Mouse (Mus musculus) embryonic facial prominence, embryonic 14.5 days (tissue): ENCODE measurements around the gene Tll2. TPM values are rescaled to one million over a fixed set of nuclear protein-coding genes. Genes with fewer than 3 reads are reported as not detected.
A peak's percentile ranks its signal among the peaks of the same experiment; 100 is the strongest.

Experiments used
- ATAC-seq: fragments of 200-750 bp; cut with Nextera tagmentation; 2 replicates; pipeline ENCODE4 v1.8.0; 2017; ENCODE audit warnings: low read depth, moderate number of reproducible peaks, moderate TSS enrichment
- DNase-seq: peaks from one replicate; pipeline ENCODE4 v3.0.0-alpha.2; 2015; ENCODE audit warnings: low spot score
- H3K27ac ChIP-seq: fragments of 300-500 bp; sonication (generic); replicated peaks from 2 replicates; pipeline ENCODE4 v1.5.1; 2014; ENCODE audit warnings: low read depth, mild to moderate bottlenecking, low read length, moderate library complexity
- H3K27me3 ChIP-seq: fragments of 300-500 bp; sonication (generic); replicated peaks from 2 replicates; pipeline ENCODE4 v1.6.1; 2014; ENCODE audit warnings: low read length; ENCODE audit not compliant: control insufficient read depth, insufficient read depth
- H3K36me3 ChIP-seq: fragments of 300-500 bp; sonication (generic); 2 replicates; pipeline ENCODE4 v1.6.1; 2014; ENCODE audit warnings: low read length, mixed read lengths; ENCODE audit not compliant: control insufficient read depth, insufficient read depth
- H3K4me1 ChIP-seq: fragments of 300-500 bp; sonication (generic); 2 replicates; pipeline ENCODE4 v1.6.1; 2014; ENCODE audit warnings: antibody characterized with exemption, low read length; ENCODE audit not compliant: control insufficient read depth, insufficient read depth
- H3K4me2 ChIP-seq: fragments of 300-500 bp; sonication (generic); 2 replicates; pipeline ENCODE4 v1.6.1; 2014; ENCODE audit warnings: low read depth, mild to moderate bottlenecking, low read length, moderate library complexity, mixed read lengths
- H3K4me3 ChIP-seq: fragments of 300-500 bp; sonication (generic); 2 replicates; pipeline ENCODE4 v1.5.1; 2014; ENCODE audit warnings: low read depth, mild to moderate bottlenecking, low read length
- H3K9ac ChIP-seq: fragments of 300-500 bp; sonication (generic); 2 replicates; pipeline ENCODE4 v1.6.1; 2014; ENCODE audit warnings: low read depth, mild to moderate bottlenecking, low read length, moderate library complexity, mixed read lengths
- H3K9me3 ChIP-seq: fragments of 300-500 bp; sonication (generic); 2 replicates; pipeline ENCODE4 v1.6.1; 2016; ENCODE audit warnings: low read length; ENCODE audit not compliant: control insufficient read depth
- WGBS: fragments of 180-500 bp; shearing (Covaris S2); extraction: QIAGEN DNeasy Blood & Tissue Kit; methylation state at CpG from one replicate; pipeline ENCODE4 v1.1.7; 2014; 5-methylcytosine and 5-hydroxymethylcytosine counted together
- polyA plus RNA-seq: library from polyadenylated mRNA; unstranded; fragments of >200 nt; fragmentation: Nextera tagmentation; extraction: Ambion mirVana; gene quantifications from 2 replicates; pipeline ENCODE4 v1.2.1, GENCODE M21; 2014

Tll2 gene
- 0.82 and 1.2 TPM in 2 replicates for polyA plus RNA-seq

DNA sequence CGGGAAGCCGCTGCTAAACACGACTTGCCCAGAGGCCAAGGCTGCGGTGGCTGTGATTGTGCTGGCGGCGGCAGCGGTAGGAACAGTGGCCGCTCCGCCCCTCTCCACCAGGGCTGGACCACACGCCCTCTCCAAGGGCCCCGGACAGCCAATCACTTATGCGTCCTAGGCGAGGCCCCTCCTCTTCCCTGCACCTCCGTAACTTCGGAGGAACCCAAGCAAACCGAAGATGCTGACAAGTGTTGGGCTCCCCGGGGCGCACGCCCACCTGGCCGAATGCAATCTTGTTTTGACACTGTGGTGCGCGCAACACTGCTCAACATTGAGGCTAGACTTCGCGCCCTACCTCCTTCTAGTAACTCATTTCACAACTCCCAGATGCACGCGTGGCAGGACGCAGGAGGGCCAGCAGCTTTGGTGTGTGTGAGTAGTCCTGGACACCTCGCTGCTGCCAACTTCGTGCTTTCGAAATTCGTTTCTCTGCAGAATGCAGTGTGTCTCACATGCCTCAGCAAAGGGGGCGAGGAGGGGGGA lies at the start of gene Tll2:
Gene Tll2 (minus strand): TSS at position 25 of the 534 bp plus-strand sequence.
- Histone ChIP-seq H3K27ac (no peak within 1 kb of the TSS), H3K4me3 (peak within 1 kb of the TSS; percentile 46), H3K27me3 (peaks cover 29% of the 10 kb centered on the region), H3K9me3 (no peaks in the 10 kb centered on the region), H3K36me3 (peaks cover 16% of the 10 kb centered on the region), H3K4me2 (peak within 1 kb of the TSS; percentile 98), H3K9ac (peak within 1 kb of the TSS; percentile 55), H3K4me1 (peaks cover 12% of the 10 kb centered on the region; the same call in 1 of the 2 replicates)
- DNase-seq (peak; percentile 83), ATAC-seq (peak; percentile 97)
- WGBS, result 2% methylated on average over 27 of the region's 32 CpGs

DNA sequence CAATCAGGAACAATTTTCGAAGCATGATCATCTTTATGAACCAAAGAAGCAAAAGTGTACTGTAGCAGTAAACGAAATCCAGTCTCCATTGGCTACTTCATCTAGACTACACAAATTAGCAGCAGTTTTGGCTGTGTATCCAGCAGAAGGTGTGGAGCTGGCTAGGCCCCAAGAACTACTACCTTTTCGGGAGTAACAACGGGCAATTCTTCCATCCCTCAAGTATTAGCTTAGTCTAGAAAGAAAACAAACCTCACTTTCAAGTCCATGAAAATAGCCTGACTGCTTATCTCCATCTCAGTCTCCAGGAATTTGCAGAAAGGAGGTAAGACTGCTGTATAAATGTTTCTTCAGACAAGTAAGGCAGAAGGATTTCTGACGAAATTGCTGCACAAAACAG lies 47.9 kb upstream of the Tll2 start:
- no peak overlapping the region for H3K4me3 ChIP-seq
- H3K36me3 ChIP-seq, result 0 out of 2 replicates have a peak, but pooled peaks cover 12% of the 10 kb centered on the region
- DNase-seq (no peak), ATAC-seq (no peak)
- no peaks in the 10 kb centered on the region for H3K27me3 ChIP-seq
- no peaks in the 10 kb centered on the region for H3K9me3 ChIP-seq
- no peak overlapping the region for H3K27ac ChIP-seq
- H3K4me1 ChIP-seq, result no peaks in the 10 kb centered on the region; the same call in 1 of the 2 replicates
- WGBS, result 77% methylated on average over 5 of the region's 5 CpGs
- no peak overlapping the region for H3K9ac ChIP-seq
- no peak overlapping the region for H3K4me2 ChIP-seq

DNA sequence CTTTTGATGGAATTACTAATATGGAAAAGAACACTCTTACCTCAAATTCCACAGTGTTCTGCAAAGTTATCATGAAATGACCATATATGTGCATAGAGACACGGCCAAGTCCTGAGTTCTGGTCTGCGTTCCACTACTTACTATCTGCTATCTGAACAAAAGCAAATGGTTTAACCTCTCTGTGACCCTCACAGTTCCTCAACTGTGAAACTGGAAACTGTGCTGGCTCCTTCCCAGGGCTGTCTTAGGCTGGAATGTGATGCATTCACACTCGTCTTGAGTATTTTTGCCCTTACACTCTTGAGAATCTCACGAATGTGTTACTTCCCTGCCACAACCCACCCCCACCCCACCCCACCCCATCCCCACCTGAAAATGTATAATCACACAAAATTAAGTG lies 42.3 kb upstream of the Tll2 start:
- no peak overlapping the region for H3K9ac ChIP-seq
- H3K4me1 ChIP-seq, result no peaks in the 10 kb centered on the region
- H3K36me3 ChIP-seq, result peaks cover 40% of the 10 kb centered on the region
- DNase-seq (peak; percentile 59), ATAC-seq (no peak)
- H3K27ac ChIP-seq, result no peak overlapping the region
- no peaks in the 10 kb centered on the region for H3K27me3 ChIP-seq
- no peak overlapping the region for H3K4me2 ChIP-seq
- no peaks in the 10 kb centered on the region for H3K9me3 ChIP-seq
- 59% methylated on average over 4 of the region's 4 CpGs for WGBS
- H3K4me3 ChIP-seq, result no peak overlapping the region

DNA sequence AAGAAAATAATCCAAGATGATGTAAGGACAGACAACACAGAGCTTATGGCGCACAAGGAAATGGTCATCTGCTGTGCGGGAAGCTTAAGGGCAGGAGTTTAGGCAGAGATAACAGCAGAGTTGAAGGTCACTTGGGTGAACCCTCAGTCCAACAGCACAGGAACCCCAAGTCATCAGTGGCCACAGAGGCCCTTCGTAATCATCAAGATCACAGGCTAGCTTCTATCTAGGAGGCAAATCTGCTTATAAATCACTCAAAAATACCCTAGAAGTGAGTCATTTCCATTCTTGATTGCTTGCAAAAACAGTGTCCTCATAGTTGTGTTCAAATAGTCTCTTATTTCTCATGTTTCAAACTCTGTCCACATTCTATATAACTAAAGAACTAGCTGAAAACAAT lies 41.6 kb upstream of the Tll2 start:
- peaks cover 38% of the 10 kb centered on the region for H3K36me3 ChIP-seq
- H3K4me2 ChIP-seq, result no peak overlapping the region
- no peaks in the 10 kb centered on the region for H3K4me1 ChIP-seq
- ATAC-seq (no peak), DNase-seq (no peak)
- no peaks in the 10 kb centered on the region for H3K27me3 ChIP-seq
- no peaks in the 10 kb centered on the region for H3K9me3 ChIP-seq
- H3K27ac ChIP-seq, result no peak overlapping the region
- H3K4me3 ChIP-seq, result no peak overlapping the region
- 90% methylated on average over 3 of the region's 3 CpGs for WGBS
- no peak overlapping the region for H3K9ac ChIP-seq

DNA sequence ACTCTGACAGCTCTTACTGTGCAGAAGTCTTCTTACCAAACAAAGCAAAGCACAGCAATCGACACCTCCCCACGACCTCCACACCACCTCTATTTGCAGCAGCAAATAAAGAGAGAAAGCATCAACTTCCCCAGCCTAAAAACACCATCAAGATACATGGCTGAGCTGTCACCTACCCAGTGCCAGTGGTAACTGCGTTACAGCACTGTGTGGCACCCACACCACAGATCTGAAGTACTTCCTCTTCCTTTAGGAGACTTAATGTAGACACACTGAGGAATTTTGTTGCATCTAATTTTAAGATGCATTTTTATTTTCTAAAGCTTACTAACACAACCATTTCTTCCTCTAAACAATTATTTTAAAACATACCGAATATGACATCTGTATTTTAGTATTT lies 39.6 kb upstream of the Tll2 start:
- H3K36me3 ChIP-seq, result peaks cover 58% of the 10 kb centered on the region
- no peak for DNase-seq
- 87% methylated on average over 4 of the region's 4 CpGs for WGBS
- no peak overlapping the region for H3K4me3 ChIP-seq
- no peaks in the 10 kb centered on the region for H3K9me3 ChIP-seq
- no peaks in the 10 kb centered on the region for H3K4me1 ChIP-seq
- no peak for ATAC-seq
- no peak overlapping the region for H3K4me2 ChIP-seq
- no peaks in the 10 kb centered on the region for H3K27me3 ChIP-seq
- H3K9ac ChIP-seq, result no peak overlapping the region
- no peak overlapping the region for H3K27ac ChIP-seq

DNA sequence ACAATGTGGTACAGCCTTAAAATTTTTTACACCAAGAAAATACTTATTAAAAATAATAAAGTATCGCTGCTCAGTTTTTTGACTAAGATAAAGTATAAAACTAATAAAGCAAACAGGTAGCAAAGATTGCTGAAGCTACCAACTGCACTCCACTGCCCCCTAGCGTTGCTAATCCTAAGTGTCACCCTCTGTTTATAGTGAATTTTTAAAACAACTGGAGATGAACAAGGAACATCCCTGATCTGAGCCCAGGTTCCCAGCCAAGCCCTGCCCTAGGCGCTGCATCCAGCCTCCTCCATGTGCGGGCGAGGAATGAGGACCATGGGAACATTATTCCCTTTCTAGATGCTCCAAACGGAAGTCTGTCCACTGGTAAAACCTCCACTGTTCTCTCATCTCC lies 37.9 kb upstream of the Tll2 start:
- H3K27ac ChIP-seq, result no peak overlapping the region
- H3K36me3 ChIP-seq, result peaks cover 71% of the 10 kb centered on the region
- DNase-seq (peak; percentile 46), ATAC-seq (no peak)
- no peaks in the 10 kb centered on the region for H3K4me1 ChIP-seq
- H3K9me3 ChIP-seq, result no peaks in the 10 kb centered on the region
- H3K9ac ChIP-seq, result no peak overlapping the region
- H3K4me2 ChIP-seq, result no peak overlapping the region
- WGBS, result 69% methylated on average over 6 of the region's 6 CpGs
- H3K27me3 ChIP-seq, result no peaks in the 10 kb centered on the region
- H3K4me3 ChIP-seq, result no peak overlapping the region

DNA sequence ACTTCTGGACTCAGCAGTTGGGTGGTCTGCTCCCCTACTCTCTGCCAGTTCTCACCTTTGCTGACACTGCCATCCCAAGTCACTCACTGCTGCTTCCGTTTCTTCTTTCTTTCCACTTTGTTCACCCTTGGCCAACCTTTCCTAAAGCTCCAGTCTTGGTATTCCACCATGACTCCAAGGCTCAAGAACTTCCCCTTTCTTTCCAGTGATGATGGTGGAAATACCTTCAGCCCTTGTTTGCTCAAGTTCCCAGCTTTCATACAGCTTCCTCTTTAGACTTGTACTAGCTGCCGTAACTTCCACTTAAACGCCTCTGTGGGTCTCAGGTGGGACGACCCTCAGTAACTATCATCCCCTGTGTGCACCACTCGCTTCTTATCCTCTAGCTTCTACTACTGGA lies 35.4 kb upstream of the Tll2 start:
- Histone ChIP-seq H3K4me3 (no peak overlapping the region), H3K9me3 (no peaks in the 10 kb centered on the region), H3K4me2 (no peak overlapping the region), H3K27me3 (no peaks in the 10 kb centered on the region), H3K4me1 (no peaks in the 10 kb centered on the region), H3K9ac (no peak overlapping the region), H3K27ac (no peak overlapping the region), H3K36me3 (peaks cover 78% of the 10 kb centered on the region)
- ATAC-seq (no peak), DNase-seq (no peak)
- WGBS, result 93% methylated on average over 5 of the region's 5 CpGs

DNA sequence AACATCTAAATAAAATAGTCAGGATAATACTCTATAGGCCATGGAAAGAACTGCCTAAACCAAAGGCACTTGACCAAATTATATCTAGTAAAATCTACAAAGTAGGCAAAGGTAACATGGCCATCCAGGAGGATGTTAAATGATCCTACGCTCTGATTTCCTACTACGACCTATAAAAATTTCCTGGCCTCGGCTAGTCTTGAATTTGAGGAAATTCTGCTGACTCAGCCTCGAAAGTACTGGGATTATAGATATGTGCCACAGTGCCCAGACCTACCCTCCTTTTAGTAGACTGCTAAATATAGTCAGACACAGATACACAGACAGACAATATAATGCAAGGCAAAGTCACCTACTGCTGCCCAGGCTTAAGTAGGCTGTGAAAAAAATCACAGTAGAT lies 27.1 kb upstream of the Tll2 start:
- no peak for DNase-seq

DNA sequence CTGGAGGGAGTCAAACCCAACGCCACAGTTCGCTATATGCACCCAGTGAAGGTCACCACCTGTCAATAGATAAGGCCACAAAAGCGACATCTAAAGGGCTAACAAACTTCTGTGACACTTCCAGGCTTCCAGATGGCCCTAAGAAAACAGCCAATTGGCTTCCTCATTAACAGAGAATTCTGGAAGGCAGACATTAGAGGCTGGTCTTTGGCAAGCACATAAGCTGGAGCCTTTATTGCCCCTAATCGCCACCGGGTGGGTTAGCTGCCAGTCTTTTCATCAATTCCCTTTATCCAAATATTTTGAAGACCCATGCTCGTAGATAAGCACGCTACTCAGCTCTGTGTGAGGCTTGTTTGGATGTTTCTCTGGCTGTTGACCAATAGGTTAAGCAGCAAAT lies 1.7 kb upstream of the Tll2 start:
- Histone ChIP-seq H3K4me1 (peaks cover 12% of the 10 kb centered on the region; the same call in 1 of the 2 replicates), H3K4me2 (no peak overlapping the region), H3K27me3 (peaks cover 29% of the 10 kb centered on the region), H3K27ac (no peak overlapping the region), H3K9me3 (no peaks in the 10 kb centered on the region), H3K4me3 (no peak overlapping the region), H3K36me3 (peaks cover 26% of the 10 kb centered on the region), H3K9ac (no peak overlapping the region)
- WGBS, result 51% methylated on average over 7 of the region's 7 CpGs
- DNase-seq (no peak), ATAC-seq (no peak)

More for the DNA sequence above, 27.1 kb upstream of the Tll2 start:
- no peak for ATAC-seq
- no peaks in the 10 kb centered on the region for H3K4me1 ChIP-seq
- H3K4me3 ChIP-seq, result no peak overlapping the region
- H3K27me3 ChIP-seq, result no peaks in the 10 kb centered on the region
- peaks cover 74% of the 10 kb centered on the region for H3K36me3 ChIP-seq
- WGBS, result 92% methylated on average over 4 of the region's 4 CpGs
- no peak overlapping the region for H3K27ac ChIP-seq
- no peak overlapping the region for H3K4me2 ChIP-seq
- no peaks in the 10 kb centered on the region for H3K9me3 ChIP-seq
- H3K9ac ChIP-seq, result no peak overlapping the region
